Mouse (Mus musculus): ENCODE measurements around the gene Cfap99. TPM values are rescaled to one million over a fixed set of nuclear protein-coding genes. Genes with fewer than 3 reads are reported as not detected.

Gene Cfap99
- polyA plus RNA-seq, 2 experiments: 0.04 TPM; not detected in 1

DNA sequence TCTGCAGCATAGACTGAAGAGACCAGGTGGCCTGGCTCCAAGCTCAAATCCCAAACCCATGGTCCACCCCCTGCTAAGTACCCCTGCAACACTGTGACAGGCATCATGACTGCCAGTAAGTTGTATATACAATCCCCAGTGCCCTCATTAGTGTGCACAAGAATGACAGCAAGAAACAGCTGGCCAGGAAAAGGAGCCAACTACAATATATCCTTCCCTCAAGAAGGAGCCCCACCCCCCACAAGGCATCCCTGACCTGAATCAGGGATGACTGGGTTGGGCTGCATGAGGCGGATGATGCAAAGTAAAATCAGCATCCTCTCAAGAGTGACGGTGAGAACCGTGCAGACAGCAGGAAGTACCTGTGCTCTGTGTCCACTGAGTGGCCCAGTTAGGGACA is 38.3 kb upstream of the Cfap99 start:
- Histone ChIP-seq H3K36me3 (ENCODE audit: control insufficient read depth, insufficient read depth, low read length) (no peaks in the 10 kb centered on the region), H3K27me3 (ENCODE audit: control insufficient read depth, insufficient read depth, low read length) (no peaks in the 10 kb centered on the region), H3K4me1 (ENCODE audit: control insufficient read depth, insufficient read depth, low read length) (peaks cover 17% of the 10 kb centered on the region), H3K4me3 (replicated peaks; ENCODE audit: low read length) (no peak overlapping the region), H3K9me3 (ENCODE audit: control insufficient read depth, low read length) (no peaks in the 10 kb centered on the region), H3K27ac (replicated peaks; ENCODE audit: low read depth, low read length) (no peak overlapping the region), H3K4me2 (replicated peaks; ENCODE audit: low read depth, low read length, severe bottlenecking) (no peak overlapping the region), H3K9ac (ENCODE audit: low read depth, low read length, severe bottlenecking) (no peak overlapping the region)
- peak; percentile 44; the same call in 1 of the 2 replicates for ATAC-seq (ENCODE audit: low FRiP score, low read depth)
- DNase-seq (ENCODE audit: low spot score): peak; percentile 52
- 52% methylated on average over 3 of the region's 3 CpGs for WGBS
- no peak for TF ChIP-seq POLR2A (IDR thresholded peaks at IDR 0.05; ENCODE audit: borderline replicate concordance, extremely low read depth, insufficient read depth, insufficient read length)

- no peak for DNase-seq (ENCODE audit: low spot score)
- no peaks in the 10 kb centered on the region for H3K36me3 ChIP-seq (ENCODE audit: control insufficient read depth, insufficient read depth, low read length)
- H3K27ac ChIP-seq (replicated peaks; ENCODE audit: low read depth, low read length): no peak overlapping the region
- WGBS: 79% methylated on average over 4 of the region's 4 CpGs
- no peak overlapping the region for H3K9ac ChIP-seq (ENCODE audit: low read depth, low read length, severe bottlenecking)
- H3K4me1 ChIP-seq (ENCODE audit: control insufficient read depth, insufficient read depth, low read length): peaks cover 17% of the 10 kb centered on the region
- no peaks in the 10 kb centered on the region for H3K9me3 ChIP-seq (ENCODE audit: control insufficient read depth, low read length)
- TF ChIP-seq POLR2A (IDR thresholded peaks at IDR 0.05; ENCODE audit: borderline replicate concordance, extremely low read depth, insufficient read depth, insufficient read length): no peak
- ATAC-seq (ENCODE audit: low FRiP score, low read depth): no peak
- H3K4me2 ChIP-seq (replicated peaks; ENCODE audit: low read depth, low read length, severe bottlenecking): no peak overlapping the region
- H3K4me3 ChIP-seq (replicated peaks; ENCODE audit: low read length): no peak overlapping the region
- H3K27me3 ChIP-seq (ENCODE audit: control insufficient read depth, insufficient read depth, low read length): no peaks in the 10 kb centered on the region
Observed at GRCm38 (mm10) chr5:34251794-34252193, 36.6 kb upstream of the Cfap99 start.

- no peaks in the 10 kb centered on the region for H3K36me3 ChIP-seq (ENCODE audit: control insufficient read depth, insufficient read depth, low read length)
- no peak overlapping the region for H3K9ac ChIP-seq (ENCODE audit: low read depth, low read length, severe bottlenecking)
- TF ChIP-seq POLR2A (IDR thresholded peaks at IDR 0.05; ENCODE audit: borderline replicate concordance, extremely low read depth, insufficient read depth, insufficient read length): no peak
- WGBS: 18% methylated on average over 4 of the region's 4 CpGs
- DNase-seq (ENCODE audit: low spot score): peak; percentile 55
- no peaks in the 10 kb centered on the region for H3K27me3 ChIP-seq (ENCODE audit: control insufficient read depth, insufficient read depth, low read length)
- no peak for ATAC-seq (ENCODE audit: low FRiP score, low read depth)
- no peaks in the 10 kb centered on the region for H3K9me3 ChIP-seq (ENCODE audit: control insufficient read depth, low read length)
- H3K4me1 ChIP-seq (ENCODE audit: control insufficient read depth, insufficient read depth, low read length): peaks cover 17% of the 10 kb centered on the region
- H3K4me2 ChIP-seq (replicated peaks; ENCODE audit: low read depth, low read length, severe bottlenecking): no peak overlapping the region
- no peak overlapping the region for H3K27ac ChIP-seq (replicated peaks; ENCODE audit: low read depth, low read length)
- H3K4me3 ChIP-seq (replicated peaks; ENCODE audit: low read length): no peak overlapping the region
Observed at GRCm38 (mm10) chr5:34252307-34252966, 36.0 kb upstream of the Cfap99 start.

DNA sequence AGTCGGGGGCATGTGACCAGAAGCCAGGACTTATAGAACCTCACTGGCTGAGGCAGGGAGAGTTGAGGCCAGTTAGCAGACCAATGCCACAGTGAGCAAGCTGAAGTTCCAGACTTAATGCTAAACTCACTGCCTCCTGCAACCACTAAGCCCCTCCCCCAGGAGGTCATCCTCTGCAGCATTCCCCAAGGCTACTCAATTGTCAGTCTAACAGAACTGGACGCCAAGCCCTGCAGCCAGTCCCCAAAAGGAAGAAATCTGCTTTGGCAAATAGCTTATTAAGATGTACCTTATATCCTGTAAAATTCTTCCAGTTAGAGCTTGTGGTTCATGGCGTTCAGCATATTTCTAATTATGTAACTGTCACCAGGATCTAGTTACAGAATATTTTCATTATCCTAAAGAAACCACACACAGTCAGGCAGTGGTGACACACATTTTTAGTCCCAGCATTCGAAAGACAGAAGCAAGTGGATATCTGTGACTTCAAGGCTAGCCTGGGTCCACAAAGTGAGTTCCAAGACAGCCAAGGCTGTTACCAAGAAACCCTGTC is 35.4 kb upstream of the Cfap99 start:
- no peak overlapping the region for H3K27ac ChIP-seq (replicated peaks; ENCODE audit: low read depth, low read length)

GRCm38 (mm10) chr5:34254309-34254708 is 34.1 kb upstream of the Cfap99 start:
- H3K36me3 ChIP-seq (ENCODE audit: control insufficient read depth, insufficient read depth, low read length): no peaks in the 10 kb centered on the region
- H3K4me2 ChIP-seq (replicated peaks; ENCODE audit: low read depth, low read length, severe bottlenecking): no peak overlapping the region
- no peak for TF ChIP-seq POLR2A (IDR thresholded peaks at IDR 0.05; ENCODE audit: borderline replicate concordance, extremely low read depth, insufficient read depth, insufficient read length)
- DNase-seq (ENCODE audit: low spot score): no peak
- no peak for ATAC-seq (ENCODE audit: low FRiP score, low read depth)
- no peak overlapping the region; the same call in 1 of the 2 replicates for H3K9ac ChIP-seq (ENCODE audit: low read depth, low read length, severe bottlenecking)
- WGBS: 63% methylated on average over 8 of the region's 8 CpGs
- H3K27me3 ChIP-seq (ENCODE audit: control insufficient read depth, insufficient read depth, low read length): no peaks in the 10 kb centered on the region
- H3K27ac ChIP-seq (replicated peaks; ENCODE audit: low read depth, low read length): no peak overlapping the region
- H3K4me1 ChIP-seq (ENCODE audit: control insufficient read depth, insufficient read depth, low read length): peaks cover 17% of the 10 kb centered on the region
- no peaks in the 10 kb centered on the region for H3K9me3 ChIP-seq (ENCODE audit: control insufficient read depth, low read length)
- no peak overlapping the region for H3K4me3 ChIP-seq (replicated peaks; ENCODE audit: low read length)

More for the DNA sequence above, 35.4 kb upstream of the Cfap99 start:
- peaks cover 17% of the 10 kb centered on the region for H3K4me1 ChIP-seq (ENCODE audit: control insufficient read depth, insufficient read depth, low read length)
- no peak overlapping the region for H3K9ac ChIP-seq (ENCODE audit: low read depth, low read length, severe bottlenecking)
- no peaks in the 10 kb centered on the region for H3K36me3 ChIP-seq (ENCODE audit: control insufficient read depth, insufficient read depth, low read length)
- H3K4me3 ChIP-seq (replicated peaks; ENCODE audit: low read length): no peak overlapping the region
- H3K27me3 ChIP-seq (ENCODE audit: control insufficient read depth, insufficient read depth, low read length): no peaks in the 10 kb centered on the region
- WGBS: 57% methylated on average over 4 of the region's 4 CpGs
- ATAC-seq (ENCODE audit: low FRiP score, low read depth): no peak
- no peak overlapping the region for H3K4me2 ChIP-seq (replicated peaks; ENCODE audit: low read depth, low read length, severe bottlenecking)
- no peak for TF ChIP-seq POLR2A (IDR thresholded peaks at IDR 0.05; ENCODE audit: borderline replicate concordance, extremely low read depth, insufficient read depth, insufficient read length)
- DNase-seq (ENCODE audit: low spot score): no peak
- H3K9me3 ChIP-seq (ENCODE audit: control insufficient read depth, low read length): no peaks in the 10 kb centered on the region

All from limb, embryonic 14.5 days (tissue).